Mouse (Mus musculus): Measurements from ENCODE around the gene Ptpro.

DNA sequence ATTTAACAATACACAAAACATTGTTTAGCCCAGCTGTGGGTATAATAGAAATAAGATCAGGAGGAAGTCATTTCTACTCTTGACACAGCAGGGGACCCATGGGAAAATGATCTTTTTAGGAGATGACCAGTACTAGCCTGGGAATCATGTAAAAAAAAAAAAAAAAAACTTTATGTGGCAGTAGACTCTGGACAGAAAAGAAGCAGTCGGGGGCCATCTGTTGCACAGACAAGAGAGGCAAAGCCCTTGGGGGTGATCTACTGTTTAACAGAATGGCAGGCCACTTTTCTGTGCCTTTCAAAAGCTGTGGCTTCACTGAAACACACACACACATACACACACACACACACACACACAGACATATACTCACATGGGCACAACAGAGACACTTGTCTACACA lies 242.7 kb downstream of the Ptpro start:
- TF ChIP-seq EP300 (IDR thresholded peaks at IDR 0.05; ENCODE audit: low read depth) (no peak), CTCF (IDR thresholded peaks at IDR 0.05; ENCODE audit: low read depth) (no peak)

All from liver, embryonic 14.5 days (tissue).